Mouse (Mus musculus) brain, embryonic 14.5 days (tissue): ENCODE measurements around the gene Stk39. TPM values are rescaled to one million over a fixed set of nuclear protein-coding genes. Genes with fewer than 3 reads are reported as not detected.
A peak's percentile ranks its signal among the peaks of the same experiment; 100 is the strongest.

Experiments used
- DNase-seq: peaks from one replicate; pipeline ENCODE4 v3.0.0-alpha.2; 2011; ENCODE audit warnings: low read depth
- CTCF ChIP-seq: fragments of 200-500 bp; IDR thresholded peaks from 2 replicates; pipeline ENCODE4 v1.5.1; 2012; ENCODE audit warnings: inconsistent platforms, mild to moderate bottlenecking, moderate library complexity, borderline replicate concordance; ENCODE audit not compliant: insufficient read depth, insufficient read length; ENCODE audit errors: extremely low read depth
- POLR2A ChIP-seq: fragments of 200-500 bp; IDR thresholded peaks from 2 replicates; pipeline ENCODE4 v1.6.1; 2012; ENCODE audit warnings: mild to moderate bottlenecking, inconsistent platforms, borderline replicate concordance; ENCODE audit not compliant: poor library complexity, insufficient read depth, insufficient read length, severe bottlenecking; ENCODE audit errors: extremely low read depth
- polyA plus RNA-seq: library from polyadenylated mRNA; depleted of rRNA; stranded (reverse); fragments of >200 nt; gene quantifications from 2 replicates; pipeline ENCODE4 v1.2.3, GENCODE M21; 2012; rRNA removed

Stk39 gene
- 19.5 and 27.7 TPM in 2 replicates for polyA plus RNA-seq

GRCm38 (mm10) chr2:68471759-68472550, at the start of gene Stk39:
Stk39 (minus strand) TSS chr2:68472268.
- DNase-seq = peak; percentile 90
- TF ChIP-seq CTCF (no peak), POLR2A (peak; percentile 24)

DNA sequence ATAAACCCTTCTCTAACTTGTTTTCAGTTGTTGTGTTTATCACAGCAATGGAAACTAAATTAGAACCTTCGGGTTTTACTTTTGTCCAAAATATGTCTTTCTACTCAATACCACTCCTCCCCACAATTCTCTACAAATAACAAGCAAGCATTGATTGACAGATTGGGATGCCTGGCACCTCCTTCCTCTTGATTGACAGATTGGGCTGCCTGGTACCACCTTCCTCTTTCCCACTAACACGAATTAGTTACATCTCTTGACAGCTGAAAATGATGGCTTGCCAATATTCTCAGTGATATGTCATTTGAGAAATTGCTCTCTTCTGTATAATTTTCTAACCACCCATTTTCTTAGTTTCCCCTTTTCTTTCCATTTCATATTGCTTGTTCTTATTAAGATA, 43.3 kb upstream of the Stk39 start:
- no peak for TF ChIP-seq CTCF
- TF ChIP-seq POLR2A = no peak
- peak; percentile 67 for DNase-seq

DNA sequence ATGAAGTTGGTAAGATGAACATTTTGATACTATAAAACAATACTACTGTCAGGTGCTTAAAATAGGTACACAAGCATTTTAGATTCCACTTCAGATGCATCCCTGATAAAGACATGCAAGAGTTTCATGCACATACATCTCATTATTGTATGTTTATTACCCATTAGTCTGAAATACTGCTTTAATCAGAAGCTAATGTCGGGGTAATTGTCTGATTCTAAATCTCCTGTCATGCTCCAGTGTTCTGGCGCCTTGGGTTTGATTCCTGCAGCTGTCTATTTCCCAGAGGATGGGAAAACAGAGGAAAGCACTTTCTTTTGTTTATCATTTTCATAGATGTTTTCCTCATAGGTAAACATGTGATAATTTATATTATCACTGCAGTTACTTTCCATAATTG, 31.1 kb upstream of the Stk39 start:
- DNase-seq = peak; percentile 32
- TF ChIP-seq POLR2A (no peak), CTCF (no peak)

DNA sequence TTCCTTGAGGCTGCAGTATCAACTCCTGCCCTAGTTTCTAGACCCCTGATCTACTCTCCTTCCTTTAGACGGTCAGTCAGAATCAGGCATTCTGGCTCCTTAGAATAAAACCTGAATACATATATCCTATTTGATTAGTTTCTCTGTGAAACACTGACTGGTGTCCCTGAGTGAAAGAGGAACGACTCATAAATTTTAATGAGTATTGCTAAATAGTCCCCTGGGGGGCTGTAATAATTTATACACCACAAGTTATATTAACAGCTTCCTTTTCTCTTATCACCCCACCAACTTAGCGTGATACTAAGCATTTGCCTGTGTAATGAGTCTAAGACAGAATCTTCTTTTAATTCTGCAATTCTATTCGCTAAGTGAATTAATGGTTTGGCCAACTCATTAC, 30.7 kb upstream of the Stk39 start:
- TF ChIP-seq CTCF = no peak
- TF ChIP-seq POLR2A = no peak

DNA sequence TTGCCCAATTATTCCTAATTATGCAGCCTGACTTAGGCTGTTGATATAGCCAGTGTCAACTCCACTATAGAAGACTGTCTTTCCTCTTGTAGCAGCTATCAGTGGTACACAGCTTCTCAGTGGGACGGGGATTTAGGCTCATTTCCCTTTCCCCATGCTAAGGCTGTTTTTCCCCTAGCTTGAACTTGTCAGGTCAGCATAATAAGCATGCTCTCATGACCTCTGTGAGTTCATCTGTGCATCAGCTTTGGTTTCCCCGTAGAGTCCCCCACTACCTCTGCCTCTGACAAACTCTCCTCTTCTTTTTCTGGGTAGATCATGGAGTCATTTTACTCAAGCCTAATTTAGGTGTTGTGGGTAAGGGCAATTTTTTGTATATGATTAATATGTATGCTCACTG, 30.2 kb upstream of the Stk39 start:
- peak; percentile 30 for DNase-seq
- TF ChIP-seq CTCF (no peak), POLR2A (no peak)

More for the DNA sequence above, 30.7 kb upstream of the Stk39 start:
- peak; percentile 70 for DNase-seq

GRCm38 (mm10) chr2:68486275-68486674, 14.2 kb upstream of the Stk39 start:
- TF ChIP-seq CTCF = no peak
- no peak for TF ChIP-seq POLR2A

GRCm38 (mm10) chr2:68485141-68485540, 13.1 kb upstream of the Stk39 start:
- no peak for TF ChIP-seq POLR2A
- TF ChIP-seq CTCF = no peak
- DNase-seq = no peak

More at GRCm38 (mm10) chr2:68486275-68486674, 14.2 kb upstream of the Stk39 start:
- peak; percentile 35 for DNase-seq

GRCm38 (mm10) chr2:68482896-68483295, 10.8 kb upstream of the Stk39 start:
- DNase-seq = peak; percentile 16
- no peak for TF ChIP-seq CTCF
- no peak for TF ChIP-seq POLR2A

- no peak for TF ChIP-seq POLR2A
- no peak for TF ChIP-seq CTCF
- peak; percentile 55 for DNase-seq
These were observed 7.8 kb upstream of the Stk39 start for GRCm38 (mm10) chr2:68479823-68480222.

GRCm38 (mm10) chr2:68472921-68473320, 853 bp upstream of the Stk39 start:
- TF ChIP-seq CTCF = no peak
- no peak for TF ChIP-seq POLR2A
- DNase-seq = no peak

DNA sequence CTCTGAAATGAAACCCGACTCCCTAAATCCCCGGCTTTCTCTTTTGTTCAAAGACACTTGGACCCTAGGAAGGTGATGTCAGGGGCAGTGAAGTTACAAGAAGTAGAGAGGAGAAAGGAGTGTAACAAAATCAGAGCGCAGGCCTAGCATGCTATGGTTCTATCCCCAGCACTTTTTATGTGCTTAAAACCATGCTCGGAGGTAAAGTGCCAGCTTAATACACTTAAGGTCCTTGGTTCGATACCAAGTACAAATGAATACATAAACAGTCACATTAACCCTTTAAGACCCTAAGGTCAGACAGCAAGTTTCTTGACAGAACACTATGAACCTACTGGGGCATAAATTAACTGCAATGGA, 463 bp upstream of the Stk39 start:
- no peak for DNase-seq
- TF ChIP-seq CTCF = no peak
- TF ChIP-seq POLR2A = no peak
